Mouse (Mus musculus): ENCODE results near the gene Plpp4.

DNA sequence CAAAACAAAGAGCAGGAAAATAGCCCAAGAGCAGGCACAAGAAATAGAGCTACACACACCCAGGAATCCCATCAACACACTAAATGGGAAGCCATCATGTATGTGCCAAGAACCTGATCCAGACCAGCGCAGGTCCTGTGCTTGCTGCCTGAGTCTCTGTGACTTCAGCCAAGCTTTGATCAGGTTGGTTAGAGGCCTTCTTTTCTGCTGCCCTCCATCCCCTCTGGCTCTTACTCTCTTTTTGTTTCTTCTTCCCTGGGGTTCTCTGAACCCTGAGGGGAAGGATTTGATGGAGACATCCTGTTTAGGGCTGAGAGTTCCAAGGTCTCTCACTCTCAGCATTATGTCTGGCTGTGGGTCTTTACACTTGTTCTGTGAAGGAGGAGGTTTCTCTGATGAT, 2.7 kb upstream of the Plpp4 start:
- TF ChIP-seq CTCF (conservative IDR thresholded peaks at IDR 0.05 in 1 of 2, IDR thresholded peaks at IDR 0.05 in 1 of 2; ENCODE audit: low read depth in 2 of 2, low read length in 2 of 2) = no peak
- no peak for TF ChIP-seq MXI1 (IDR thresholded peaks at IDR 0.05; ENCODE audit: low read depth, low read length)
- TF ChIP-seq MAZ (IDR thresholded peaks at IDR 0.05; ENCODE audit: low read depth, low read length) = no peak
- no peak for TF ChIP-seq ZKSCAN1 (IDR thresholded peaks at IDR 0.05; ENCODE audit: borderline replicate concordance, low read depth, low read length)
- TF ChIP-seq EP300 (IDR thresholded peaks at IDR 0.05; ENCODE audit: low read length) = no peak
- no peak for TF ChIP-seq POLR2AphosphoS2 (IDR thresholded peaks at IDR 0.05; ENCODE audit: low read depth, low read length)
- TF ChIP-seq POLR2A (IDR thresholded peaks at IDR 0.05; ENCODE audit: low read depth, low read length) = no peak
- no peak for TF ChIP-seq USF1 (IDR thresholded peaks at IDR 0.05; ENCODE audit: low read depth, low read length)
- TF ChIP-seq ETS1 (conservative IDR thresholded peaks at IDR 0.05; ENCODE audit: low read depth, low read length) = no peak
- no peak for TF ChIP-seq JUN (IDR thresholded peaks at IDR 0.05; ENCODE audit: insufficient read depth, low read depth, low read length)
- no peak for TF ChIP-seq ELF1 (IDR thresholded peaks at IDR 0.05; ENCODE audit: low read depth, low read length)
- no peak for TF ChIP-seq GABPA (IDR thresholded peaks at IDR 0.05; ENCODE audit: insufficient replicate concordance, low read depth, low read length)
